Mouse (Mus musculus): ENCODE measurements around the gene Vamp2.

DNA sequence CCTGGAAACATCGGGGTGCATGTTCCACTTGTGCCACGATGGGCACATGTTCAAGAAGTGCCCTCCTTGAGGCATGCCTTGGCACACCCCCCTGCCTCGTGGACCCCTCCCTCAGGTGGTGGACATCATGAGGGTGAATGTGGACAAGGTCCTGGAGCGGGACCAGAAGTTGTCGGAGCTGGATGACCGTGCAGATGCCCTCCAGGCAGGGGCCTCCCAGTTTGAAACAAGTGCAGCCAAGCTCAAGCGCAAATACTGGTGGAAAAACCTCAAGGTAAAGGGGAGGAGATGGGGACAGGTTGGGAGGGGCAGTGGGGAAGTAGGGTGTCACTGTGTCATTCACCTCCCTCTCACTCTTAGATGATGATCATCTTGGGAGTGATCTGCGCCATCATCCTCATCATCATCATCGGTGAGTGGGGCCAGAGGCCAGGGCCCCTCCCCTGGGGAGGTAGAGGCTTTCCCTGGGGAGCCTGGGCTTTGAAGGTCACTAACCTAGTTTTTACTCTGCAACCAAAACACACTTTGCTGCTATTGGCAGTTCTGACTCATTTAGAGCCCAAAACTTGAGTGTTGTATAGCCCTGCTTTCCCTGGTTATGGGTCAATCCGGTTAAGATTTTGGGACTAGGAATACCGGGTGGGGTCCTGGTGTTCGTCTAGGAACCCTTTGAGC is 1.5 kb downstream of the Vamp2 start:
- TF ChIP-seq CTCF (IDR thresholded peaks at IDR 0.05; ENCODE audit: control insufficient read depth, insufficient read depth, insufficient read length) (no peak), FOSL1 (IDR thresholded peaks at IDR 0.05; ENCODE audit: insufficient read depth, low read length, poor library complexity, severe bottlenecking) (no peak), MYOG (IDR thresholded peaks at IDR 0.05; ENCODE audit: control insufficient read depth, extremely low read depth, insufficient read length) (no peak), MAX (IDR thresholded peaks at IDR 0.05) (no peak), USF1 (IDR thresholded peaks at IDR 0.05; ENCODE audit: low read depth) (no peak)

Data from C2C12 (cell line).